Mouse (Mus musculus): ENCODE measurements at regions not wholly inside any gene's neighbourhood (a gene's known extent, or its start where the extent isn't known, plus 50 kb on each side); places are given as distances from the start of the nearest gene placed in this dataset.

DNA sequence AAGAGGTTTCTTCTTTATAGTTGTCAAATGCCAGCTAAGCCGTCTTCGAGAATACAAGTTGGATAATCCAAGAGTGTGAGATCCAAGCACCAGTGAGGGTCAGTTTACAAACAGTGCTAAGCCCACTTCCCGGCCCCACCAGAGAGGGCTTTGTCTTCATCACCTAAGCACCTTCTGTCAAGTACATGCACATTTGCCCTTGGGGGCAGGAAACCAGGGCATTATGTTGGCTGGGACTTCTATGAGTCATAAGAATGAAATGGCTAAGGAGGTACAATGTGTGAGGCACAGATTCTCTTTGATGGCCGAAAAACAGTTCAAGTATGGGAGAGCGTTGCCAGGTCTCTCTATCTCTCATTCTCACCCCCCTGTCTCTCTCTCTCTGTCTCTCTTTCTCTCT lies 387.1 kb downstream of the Nedd1 start:
- WGBS: 87% methylated on average over 5 of the region's 5 CpGs
- Histone ChIP-seq H3K4me3 (ENCODE audit: low read depth, low read length) (no peak overlapping the region), H3K4me1 (ENCODE audit: control insufficient read depth, insufficient read depth, low read length) (peaks cover 12% of the 10 kb centered on the region), H3K27me3 (ENCODE audit: control insufficient read depth, insufficient read depth, low read length) (no peaks in the 10 kb centered on the region), H3K9me3 (ENCODE audit: control insufficient read depth, low read length) (no peaks in the 10 kb centered on the region), H3K36me3 (ENCODE audit: control insufficient read depth, insufficient read depth, low read length) (no peaks in the 10 kb centered on the region), H3K4me2 (ENCODE audit: low read depth) (no peak overlapping the region), H3K9ac (ENCODE audit: low read length) (no peak overlapping the region), H3K27ac (ENCODE audit: low read depth, low read length) (no peak overlapping the region)
- ATAC-seq (ENCODE audit: insufficient read depth, low FRiP score, low TSS enrichment) (no peak), DNase-seq (ENCODE audit: low spot score) (no peak)

DNA sequence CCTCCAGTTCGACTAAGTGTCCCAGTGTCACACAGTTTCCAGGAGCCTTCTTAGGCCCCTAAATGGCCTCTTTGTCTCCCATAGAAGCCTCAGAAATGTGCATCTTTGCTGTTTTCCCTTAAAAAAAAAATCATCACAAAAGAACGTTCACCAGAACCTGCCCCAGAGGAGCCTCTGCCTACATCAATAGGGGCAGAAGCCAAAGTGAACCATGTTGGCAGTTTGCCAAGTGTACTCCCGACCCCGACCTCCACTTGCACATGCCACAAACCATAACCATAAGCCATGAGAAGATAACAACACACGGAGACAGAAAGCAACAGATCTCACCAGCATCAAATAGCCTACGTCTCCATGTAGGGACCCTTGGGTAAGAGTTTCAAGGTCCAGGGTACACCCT lies 388.4 kb downstream of the Nedd1 start:
- WGBS: 47% methylated on average over 6 of the region's 6 CpGs
- Histone ChIP-seq H3K27me3 (ENCODE audit: control insufficient read depth, insufficient read depth, low read length) (no peaks in the 10 kb centered on the region), H3K4me2 (ENCODE audit: low read depth) (no peak overlapping the region), H3K36me3 (ENCODE audit: control insufficient read depth, insufficient read depth, low read length) (no peaks in the 10 kb centered on the region), H3K4me1 (ENCODE audit: control insufficient read depth, insufficient read depth, low read length) (peaks cover 12% of the 10 kb centered on the region), H3K9ac (ENCODE audit: low read length) (no peak overlapping the region; the same call in 1 of the 2 replicates), H3K9me3 (ENCODE audit: control insufficient read depth, low read length) (no peaks in the 10 kb centered on the region), H3K4me3 (ENCODE audit: low read depth, low read length) (no peak overlapping the region), H3K27ac (ENCODE audit: low read depth, low read length) (peak overlapping the region; percentile 51)
- DNase-seq (ENCODE audit: low spot score) (no peak), ATAC-seq (ENCODE audit: insufficient read depth, low FRiP score, low TSS enrichment) (no peak)

GRCm38 (mm10) chr10:92333042-92333774 lies 389.0 kb downstream of the Nedd1 start:
- H3K36me3 ChIP-seq (ENCODE audit: control insufficient read depth, insufficient read depth, low read length): no peaks in the 10 kb centered on the region
- H3K4me1 ChIP-seq (ENCODE audit: control insufficient read depth, insufficient read depth, low read length): peaks cover 12% of the 10 kb centered on the region
- no peaks in the 10 kb centered on the region for H3K27me3 ChIP-seq (ENCODE audit: control insufficient read depth, insufficient read depth, low read length)
- no peaks in the 10 kb centered on the region for H3K9me3 ChIP-seq (ENCODE audit: control insufficient read depth, low read length)
- H3K9ac ChIP-seq (ENCODE audit: low read length): no peak overlapping the region; the same call in 1 of the 2 replicates
- 2% methylated on average over 3 of the region's 3 CpGs for WGBS
- peak; percentile 44 for DNase-seq (ENCODE audit: low spot score)
- H3K27ac ChIP-seq (ENCODE audit: low read depth, low read length): peak overlapping the region; percentile 51
- peak; percentile 80 for ATAC-seq (ENCODE audit: insufficient read depth, low FRiP score, low TSS enrichment)
- H3K4me3 ChIP-seq (ENCODE audit: low read depth, low read length): no peak overlapping the region
- H3K4me2 ChIP-seq (ENCODE audit: low read depth): no peak overlapping the region

DNA sequence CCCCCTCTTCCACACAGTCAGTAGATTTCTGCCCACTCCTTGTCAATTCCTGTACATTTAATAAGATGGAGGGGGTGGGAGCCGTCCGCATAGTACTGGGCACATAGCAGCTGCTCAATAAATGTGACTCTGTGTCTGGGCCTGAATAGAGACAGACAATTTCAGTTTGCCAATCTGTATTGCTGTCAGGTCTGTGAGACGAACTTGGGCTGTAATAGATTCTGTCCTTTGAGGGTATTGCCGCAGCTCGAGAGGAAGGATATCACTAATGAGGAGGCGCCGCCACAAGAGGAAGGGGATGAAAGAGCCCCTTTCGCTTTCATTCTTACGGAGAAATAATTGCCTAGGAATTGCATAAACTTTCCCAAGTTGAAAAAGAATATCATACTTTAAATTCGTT lies 392.1 kb downstream of the Nedd1 start:
- no peak for DNase-seq (ENCODE audit: low spot score)
- H3K4me1 ChIP-seq (ENCODE audit: control insufficient read depth, insufficient read depth, low read length): peaks cover 12% of the 10 kb centered on the region
- H3K27me3 ChIP-seq (ENCODE audit: control insufficient read depth, insufficient read depth, low read length): no peaks in the 10 kb centered on the region
- no peak overlapping the region for H3K4me2 ChIP-seq (ENCODE audit: low read depth)
- WGBS: 83% methylated on average over 10 of the region's 10 CpGs
- no peak overlapping the region for H3K9ac ChIP-seq (ENCODE audit: low read length)
- H3K4me3 ChIP-seq (ENCODE audit: low read depth, low read length): no peak overlapping the region
- H3K27ac ChIP-seq (ENCODE audit: low read depth, low read length): no peak overlapping the region
- ATAC-seq (ENCODE audit: insufficient read depth, low FRiP score, low TSS enrichment): no peak
- no peaks in the 10 kb centered on the region for H3K36me3 ChIP-seq (ENCODE audit: control insufficient read depth, insufficient read depth, low read length)
- no peaks in the 10 kb centered on the region for H3K9me3 ChIP-seq (ENCODE audit: control insufficient read depth, low read length)

- no peaks in the 10 kb centered on the region for H3K36me3 ChIP-seq (ENCODE audit: control insufficient read depth, insufficient read depth, low read length)
- H3K4me3 ChIP-seq (ENCODE audit: low read depth, low read length): no peak overlapping the region
- H3K4me2 ChIP-seq (ENCODE audit: low read depth): no peak overlapping the region
- no peaks in the 10 kb centered on the region for H3K27me3 ChIP-seq (ENCODE audit: control insufficient read depth, insufficient read depth, low read length)
- DNase-seq (ENCODE audit: low spot score): no peak
- H3K27ac ChIP-seq (ENCODE audit: low read depth, low read length): no peak overlapping the region
- 77% methylated on average over 1 of the region's 1 CpGs for WGBS
- H3K9ac ChIP-seq (ENCODE audit: low read length): no peak overlapping the region
- no peak for ATAC-seq (ENCODE audit: insufficient read depth, low FRiP score, low TSS enrichment)
- H3K4me1 ChIP-seq (ENCODE audit: control insufficient read depth, insufficient read depth, low read length): peaks cover 12% of the 10 kb centered on the region
- no peaks in the 10 kb centered on the region for H3K9me3 ChIP-seq (ENCODE audit: control insufficient read depth, low read length)
Observed at GRCm38 (mm10) chr10:92329661-92330060, 392.6 kb downstream of the Nedd1 start.

GRCm38 (mm10) chr10:92325284-92325989 lies 396.8 kb downstream of the Nedd1 start:
- no peak overlapping the region for H3K4me2 ChIP-seq (ENCODE audit: low read depth)
- no peaks in the 10 kb centered on the region for H3K27me3 ChIP-seq (ENCODE audit: control insufficient read depth, insufficient read depth, low read length)
- ATAC-seq (ENCODE audit: insufficient read depth, low FRiP score, low TSS enrichment) (no peak), DNase-seq (ENCODE audit: low spot score) (no peak)
- no peak overlapping the region for H3K9ac ChIP-seq (ENCODE audit: low read length)
- WGBS: 65% methylated on average over 4 of the region's 4 CpGs
- H3K4me1 ChIP-seq (ENCODE audit: control insufficient read depth, insufficient read depth, low read length): no peaks in the 10 kb centered on the region
- no peak overlapping the region for H3K4me3 ChIP-seq (ENCODE audit: low read depth, low read length)
- H3K27ac ChIP-seq (ENCODE audit: low read depth, low read length): no peak overlapping the region
- no peaks in the 10 kb centered on the region for H3K9me3 ChIP-seq (ENCODE audit: control insufficient read depth, low read length)
- no peaks in the 10 kb centered on the region for H3K36me3 ChIP-seq (ENCODE audit: control insufficient read depth, insufficient read depth, low read length)

DNA sequence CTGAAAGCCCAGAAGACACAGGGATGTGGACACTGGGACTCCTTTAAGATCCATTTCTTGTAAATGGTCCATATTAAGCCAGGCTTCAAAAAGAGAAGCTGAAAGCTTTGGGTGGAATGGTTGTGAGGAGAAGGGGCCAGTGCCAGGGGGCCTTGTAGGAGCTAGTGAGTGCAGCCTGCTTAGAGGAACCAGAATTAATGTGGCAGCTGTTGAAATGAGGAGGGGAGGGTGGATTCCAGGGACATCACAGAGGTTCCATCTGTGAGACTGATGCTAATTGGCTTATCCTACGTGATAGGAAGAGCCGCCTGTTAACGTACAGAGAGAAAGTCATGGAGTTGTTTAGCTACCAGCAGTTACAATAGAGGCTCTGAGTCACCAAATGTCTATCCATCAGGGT lies 407.6 kb downstream of the Nedd1 start:
- no peaks in the 10 kb centered on the region for H3K27me3 ChIP-seq (ENCODE audit: control insufficient read depth, insufficient read depth, low read length)
- H3K4me3 ChIP-seq (ENCODE audit: low read depth, low read length): no peak overlapping the region
- DNase-seq (ENCODE audit: low spot score) (no peak), ATAC-seq (ENCODE audit: insufficient read depth, low FRiP score, low TSS enrichment) (no peak)
- no peak overlapping the region for H3K4me2 ChIP-seq (ENCODE audit: low read depth)
- H3K9me3 ChIP-seq (ENCODE audit: control insufficient read depth, low read length): no peaks in the 10 kb centered on the region
- 49% methylated on average over 3 of the region's 3 CpGs for WGBS
- peaks cover 3% of the 10 kb centered on the region; the same call in 1 of the 2 replicates for H3K4me1 ChIP-seq (ENCODE audit: control insufficient read depth, insufficient read depth, low read length)
- H3K27ac ChIP-seq (ENCODE audit: low read depth, low read length): no peak overlapping the region
- no peaks in the 10 kb centered on the region for H3K36me3 ChIP-seq (ENCODE audit: control insufficient read depth, insufficient read depth, low read length)
- H3K9ac ChIP-seq (ENCODE audit: low read length): no peak overlapping the region

DNA sequence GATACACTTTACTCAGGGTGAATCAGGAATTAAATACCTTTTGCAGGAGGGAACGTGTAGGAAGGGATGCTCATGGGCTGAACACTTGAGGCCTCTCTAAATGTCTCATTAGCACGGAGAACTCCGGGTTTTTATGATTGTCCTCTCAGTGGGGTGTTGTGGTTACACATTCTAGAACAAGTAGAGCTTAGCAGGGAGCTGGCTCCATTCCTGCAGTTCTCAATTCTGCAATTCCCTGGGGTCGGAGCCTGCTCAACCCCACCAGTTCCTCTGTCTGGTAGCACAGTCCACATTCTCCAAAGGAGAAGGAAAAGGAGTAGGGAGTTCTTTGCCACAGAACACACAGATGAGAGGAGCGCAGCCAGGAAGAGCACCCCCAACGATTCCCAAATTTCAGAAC lies 409.9 kb downstream of the Nedd1 start:
- H3K4me2 ChIP-seq (ENCODE audit: low read depth): no peak overlapping the region
- no peaks in the 10 kb centered on the region for H3K9me3 ChIP-seq (ENCODE audit: control insufficient read depth, low read length)
- WGBS: 57% methylated on average over 6 of the region's 6 CpGs
- H3K27me3 ChIP-seq (ENCODE audit: control insufficient read depth, insufficient read depth, low read length): no peaks in the 10 kb centered on the region
- H3K9ac ChIP-seq (ENCODE audit: low read length): no peak overlapping the region
- peaks cover 3% of the 10 kb centered on the region; the same call in 1 of the 2 replicates for H3K4me1 ChIP-seq (ENCODE audit: control insufficient read depth, insufficient read depth, low read length)
- ATAC-seq (ENCODE audit: insufficient read depth, low FRiP score, low TSS enrichment) (no peak), DNase-seq (ENCODE audit: low spot score) (no peak)
- H3K36me3 ChIP-seq (ENCODE audit: control insufficient read depth, insufficient read depth, low read length): no peaks in the 10 kb centered on the region
- H3K4me3 ChIP-seq (ENCODE audit: low read depth, low read length): no peak overlapping the region
- no peak overlapping the region for H3K27ac ChIP-seq (ENCODE audit: low read depth, low read length)

- no peak for ATAC-seq (ENCODE audit: insufficient read depth, low FRiP score, low TSS enrichment)
Observed at GRCm38 (mm10) chr10:92308643-92309042, 413.6 kb downstream of the Nedd1 start.

More at GRCm38 (mm10) chr10:92308643-92309042, 413.6 kb downstream of the Nedd1 start:
- Histone ChIP-seq H3K36me3 (ENCODE audit: control insufficient read depth, insufficient read depth, low read length) (no peaks in the 10 kb centered on the region), H3K9ac (ENCODE audit: low read length) (no peak overlapping the region), H3K27ac (ENCODE audit: low read depth, low read length) (no peak overlapping the region), H3K4me1 (ENCODE audit: control insufficient read depth, insufficient read depth, low read length) (no peaks in the 10 kb centered on the region), H3K4me2 (ENCODE audit: low read depth) (no peak overlapping the region), H3K4me3 (ENCODE audit: low read depth, low read length) (no peak overlapping the region), H3K27me3 (ENCODE audit: control insufficient read depth, insufficient read depth, low read length) (no peaks in the 10 kb centered on the region), H3K9me3 (ENCODE audit: control insufficient read depth, low read length) (no peaks in the 10 kb centered on the region)
- 98% methylated on average over 3 of the region's 3 CpGs for WGBS
- no peak for DNase-seq (ENCODE audit: low spot score)

All from neural tube, embryonic 11.5 days (tissue).